Mouse (Mus musculus) forebrain, embryonic 16.5 days (tissue): ENCODE data around the gene Htr6. TPM values are rescaled to one million over a fixed set of nuclear protein-coding genes. Genes with fewer than 3 reads are reported as not detected.

Source experiments
- ATAC-seq: fragments of 200-750 bp; cut with Nextera tagmentation; 2 replicates; pipeline ENCODE4 v1.8.0; 2017; ENCODE audit warnings: mild to moderate bottlenecking, moderate library complexity
- H3K27ac ChIP-seq: fragments of 300-500 bp; sonication (generic); 2 replicates; pipeline ENCODE4 v1.5.1; 2014; ENCODE audit warnings: low read length, control low read depth
- H3K27me3 ChIP-seq: fragments of 300-500 bp; sonication (generic); replicated peaks from 2 replicates; pipeline ENCODE4 v1.6.1; 2014; ENCODE audit warnings: low read length; ENCODE audit not compliant: control insufficient read depth, insufficient read depth
- H3K36me3 ChIP-seq: fragments of 300-500 bp; sonication (generic); 2 replicates; pipeline ENCODE4 v1.6.1; 2014; ENCODE audit not compliant: control insufficient read depth, insufficient read depth
- H3K4me1 ChIP-seq: fragments of 300-500 bp; sonication (generic); replicated peaks from 2 replicates; pipeline ENCODE4 v1.6.1; 2014; ENCODE audit warnings: low read length; ENCODE audit not compliant: control insufficient read depth, insufficient read depth
- H3K4me2 ChIP-seq: fragments of 300-500 bp; sonication (generic); 2 replicates; pipeline ENCODE4 v1.6.1; 2014; ENCODE audit warnings: mild to moderate bottlenecking, low read length, control low read depth
- H3K4me3 ChIP-seq: fragments of 300-500 bp; sonication (generic); replicated peaks from 2 replicates; pipeline ENCODE4 v1.5.1; 2014; ENCODE audit warnings: mild to moderate bottlenecking, low read length, control low read depth
- H3K9ac ChIP-seq: fragments of 300-500 bp; sonication (generic); replicated peaks from 2 replicates; pipeline ENCODE4 v1.6.1; 2014; ENCODE audit warnings: low read depth, low read length, control low read depth
- H3K9me3 ChIP-seq: fragments of 300-500 bp; sonication (generic); 2 replicates; pipeline ENCODE4 v1.6.1; 2016; ENCODE audit warnings: low read length; ENCODE audit not compliant: control insufficient read depth
- WGBS: fragments of 180-500 bp; shearing (Covaris S2); extraction: QIAGEN DNeasy Blood & Tissue Kit; methylation state at CpG from one replicate; pipeline ENCODE4 v1.1.7; 2014; 5-methylcytosine and 5-hydroxymethylcytosine counted together
- polyA plus RNA-seq: library from polyadenylated mRNA; unstranded; fragments of >200 nt; fragmentation: Nextera tagmentation; extraction: Ambion mirVana; gene quantifications from 2 replicates; pipeline ENCODE4 v1.2.1, GENCODE M21; 2015

Htr6 gene
- polyA plus RNA-seq, 1 experiment from 2014 or later: 0.60 TPM

GRCm38 (mm10) chr4:139040084-139040839, 35.1 kb downstream of the Htr6 start:
- Histone ChIP-seq H3K9ac (0 out of 2 replicates have a peak overlapping the region, but pooled peaks have one; percentile 17), H3K4me1 (peaks cover 37% of the 10 kb centered on the region), H3K4me2 (peak overlapping the region; percentile 10), H3K27me3 (no peaks in the 10 kb centered on the region), H3K27ac (peak overlapping the region; percentile 47), H3K36me3 (no peaks in the 10 kb centered on the region), H3K4me3 (no peak overlapping the region), H3K9me3 (peaks cover 2% of the 10 kb centered on the region; the same call in 1 of the 2 replicates)
- WGBS: under 1% methylated on average over 9 of the region's 10 CpGs
- ATAC-seq: peak; percentile 62

GRCm38 (mm10) chr4:139037795-139038607, 37.4 kb downstream of the Htr6 start:
- H3K27ac ChIP-seq: peak overlapping the region; percentile 72
- H3K27me3 ChIP-seq: no peaks in the 10 kb centered on the region
- ATAC-seq: peak; percentile 69
- H3K4me3 ChIP-seq: no peak overlapping the region
- H3K9ac ChIP-seq: no peak overlapping the region
- peaks cover 2% of the 10 kb centered on the region; the same call in 1 of the 2 replicates for H3K9me3 ChIP-seq
- H3K36me3 ChIP-seq: no peaks in the 10 kb centered on the region
- peaks cover 37% of the 10 kb centered on the region for H3K4me1 ChIP-seq
- 10% methylated on average over 17 of the region's 17 CpGs for WGBS
- peak overlapping the region; percentile 35 for H3K4me2 ChIP-seq

- no peak overlapping the region for H3K27ac ChIP-seq
- no peaks in the 10 kb centered on the region for H3K27me3 ChIP-seq
- WGBS: 79% methylated on average over 3 of the region's 3 CpGs
Observed at GRCm38 (mm10) chr4:139035799-139036198, 39.6 kb downstream of the Htr6 start.

GRCm38 (mm10) chr4:139034942-139035341, 40.4 kb downstream of the Htr6 start:
- ATAC-seq: no peak
- Histone ChIP-seq H3K27me3 (no peaks in the 10 kb centered on the region), H3K27ac (no peak overlapping the region), H3K9ac (no peak overlapping the region), H3K36me3 (no peaks in the 10 kb centered on the region), H3K4me2 (no peak overlapping the region), H3K4me3 (no peak overlapping the region), H3K4me1 (peaks cover 34% of the 10 kb centered on the region), H3K9me3 (peaks cover 2% of the 10 kb centered on the region; the same call in 1 of the 2 replicates)
- 92% methylated on average over 3 of the region's 3 CpGs for WGBS

More at GRCm38 (mm10) chr4:139035799-139036198, 39.6 kb downstream of the Htr6 start:
- no peak overlapping the region for H3K9ac ChIP-seq
- no peak overlapping the region for H3K4me2 ChIP-seq
- ATAC-seq: no peak
- H3K4me3 ChIP-seq: no peak overlapping the region
- peaks cover 2% of the 10 kb centered on the region; the same call in 1 of the 2 replicates for H3K9me3 ChIP-seq
- H3K36me3 ChIP-seq: no peaks in the 10 kb centered on the region
- peaks cover 43% of the 10 kb centered on the region for H3K4me1 ChIP-seq

GRCm38 (mm10) chr4:139034540-139034939, 40.8 kb downstream of the Htr6 start:
- WGBS: 53% methylated on average over 4 of the region's 4 CpGs
- H3K4me3 ChIP-seq: no peak overlapping the region
- ATAC-seq: no peak

GRCm38 (mm10) chr4:139034010-139034367, 41.4 kb downstream of the Htr6 start:
- no peak for ATAC-seq
- Histone ChIP-seq H3K27ac (no peak overlapping the region), H3K4me3 (no peak overlapping the region), H3K36me3 (no peaks in the 10 kb centered on the region), H3K4me2 (no peak overlapping the region), H3K27me3 (no peaks in the 10 kb centered on the region), H3K9ac (no peak overlapping the region), H3K9me3 (peaks cover 2% of the 10 kb centered on the region; the same call in 1 of the 2 replicates), H3K4me1 (peaks cover 25% of the 10 kb centered on the region)
- 92% methylated on average over 8 of the region's 8 CpGs for WGBS

More at GRCm38 (mm10) chr4:139034540-139034939, 40.8 kb downstream of the Htr6 start:
- Histone ChIP-seq H3K4me1 (peaks cover 30% of the 10 kb centered on the region), H3K4me2 (no peak overlapping the region), H3K27me3 (no peaks in the 10 kb centered on the region), H3K36me3 (no peaks in the 10 kb centered on the region), H3K9ac (no peak overlapping the region), H3K27ac (no peak overlapping the region), H3K9me3 (peaks cover 2% of the 10 kb centered on the region; the same call in 1 of the 2 replicates)

GRCm38 (mm10) chr4:139033263-139034009, 41.9 kb downstream of the Htr6 start:
- H3K27ac ChIP-seq: no peak overlapping the region
- H3K9me3 ChIP-seq: peaks cover 2% of the 10 kb centered on the region; the same call in 1 of the 2 replicates
- H3K9ac ChIP-seq: no peak overlapping the region
- 82% methylated on average over 11 of the region's 11 CpGs for WGBS
- no peak for ATAC-seq
- H3K27me3 ChIP-seq: no peaks in the 10 kb centered on the region
- peaks cover 19% of the 10 kb centered on the region for H3K4me1 ChIP-seq
- H3K36me3 ChIP-seq: no peaks in the 10 kb centered on the region
- no peak overlapping the region for H3K4me3 ChIP-seq
- H3K4me2 ChIP-seq: no peak overlapping the region

- H3K9ac ChIP-seq: no peak overlapping the region
- peaks cover 2% of the 10 kb centered on the region; the same call in 1 of the 2 replicates for H3K9me3 ChIP-seq
- no peaks in the 10 kb centered on the region for H3K27me3 ChIP-seq
- H3K4me3 ChIP-seq: no peak overlapping the region
- no peak overlapping the region for H3K4me2 ChIP-seq
- ATAC-seq: no peak
- peaks cover 10% of the 10 kb centered on the region for H3K4me1 ChIP-seq
- H3K27ac ChIP-seq: no peak overlapping the region
- no peaks in the 10 kb centered on the region for H3K36me3 ChIP-seq
- 52% methylated on average over 12 of the region's 12 CpGs for WGBS
Observed at GRCm38 (mm10) chr4:139032521-139032920, 42.8 kb downstream of the Htr6 start.
